Mouse (Mus musculus): ENCODE measurements around the gene Ttc22. TPM values are rescaled to one million over a fixed set of nuclear protein-coding genes. Genes with fewer than 3 reads are reported as not detected.

The Ttc22 gene
- total and polyA plus RNA-seq, 2 experiments: 0.09 TPM; not detected in 1

GRCm38 (mm10) chr4:106688636-106689296 is 66.5 kb downstream of the Ttc22 start:
- Histone ChIP-seq H3K36me3 (ENCODE audit: control insufficient read depth, insufficient read depth, low read length) (no peaks in the 10 kb centered on the region), H3K9ac (ENCODE audit: low read depth, low read length) (no peak overlapping the region), H3K4me3 (ENCODE audit: insufficient read depth, low read depth, low read length) (no peak overlapping the region), H3K4me1 (ENCODE audit: control insufficient read depth, insufficient read depth, low read length) (no peaks in the 10 kb centered on the region), H3K79me2 (ENCODE audit: control insufficient read depth, insufficient read depth, low read length) (no peaks in the 10 kb centered on the region), H3K27ac (replicated peaks; ENCODE audit: insufficient read depth, low read depth, low read length) (peak overlapping the region; percentile 33; the same call in 1 of the 2 replicates), H3K27me3 (ENCODE audit: control insufficient read depth, insufficient read depth, low read length) (no peaks in the 10 kb centered on the region)
- 51% methylated on average over 3 of the region's 3 CpGs for WGBS
- no peak for TF ChIP-seq CTCF (IDR thresholded peaks at IDR 0.05; ENCODE audit: low read depth, low read length)
- no peak for TF ChIP-seq POLR2A (IDR thresholded peaks at IDR 0.05; ENCODE audit: extremely low read depth, insufficient read depth, low read length)
- DNase-seq (ENCODE audit: extremely low read depth, low read depth, low spot score): peak; percentile 14

Other genes starting within 250 kb of the Ttc22 start
- gene Pcsk9, start 158.1 kb upstream of the Ttc22 start, total RNA-seq (2014; rRNA removed): 35.9 and 55.0 TPM in 2 replicates
- 60.8 and 88.2 TPM in 2 replicates for gene Pcsk9, start 158.1 kb upstream of the Ttc22 start, polyA plus RNA-seq (2012; rRNA removed)
- gene Bsnd, start 130.1 kb upstream of the Ttc22 start, total RNA-seq (2014; rRNA removed): not detected in 2 replicates
- gene Bsnd, start 130.1 kb upstream of the Ttc22 start, polyA plus RNA-seq (2012; rRNA removed): not detected in 2 replicates
- gene Dhcr24, start 61.4 kb upstream of the Ttc22 start, total RNA-seq (2014; rRNA removed): 253 and 456 TPM in 2 replicates
- 676 and 851 TPM in 2 replicates for gene Dhcr24, start 61.4 kb upstream of the Ttc22 start, polyA plus RNA-seq (2012; rRNA removed)
- not detected in 2 replicates for gene Lexm, start 5.2 kb upstream of the Ttc22 start, total RNA-seq (2014; rRNA removed)
- gene Lexm, start 5.2 kb upstream of the Ttc22 start, polyA plus RNA-seq (2012; rRNA removed): not detected in 2 replicates
- gene Pars2, start 28.6 kb downstream of the Ttc22 start, total RNA-seq (2014; rRNA removed): 2.5 and 4.6 TPM in 2 replicates
- 4.1 and 5.4 TPM in 2 replicates for gene Pars2, start 28.6 kb downstream of the Ttc22 start, polyA plus RNA-seq (2012; rRNA removed)
- gene Ttc4, start 56.5 kb downstream of the Ttc22 start, total RNA-seq (2014; rRNA removed): 22.4 and 23.4 TPM in 2 replicates
- 21.2 and 24.2 TPM in 2 replicates for gene Ttc4, start 56.5 kb downstream of the Ttc22 start, polyA plus RNA-seq (2012; rRNA removed)
- gene Mroh7, start 108.5 kb downstream of the Ttc22 start, total RNA-seq (2014; rRNA removed): under 0.01 and 0.27 TPM in 2 replicates
- gene Mroh7, start 108.5 kb downstream of the Ttc22 start, polyA plus RNA-seq (2012; rRNA removed): 0.27 and 0.69 TPM in 2 replicates
- 0.07 TPM in 1 of 2 replicates, not detected in the other for gene Fam151a, start 111.5 kb downstream of the Ttc22 start, total RNA-seq (2014; rRNA removed)
- not detected in 2 replicates for gene Fam151a, start 111.5 kb downstream of the Ttc22 start, polyA plus RNA-seq (2012; rRNA removed)
- gene Acot11, start 182.6 kb downstream of the Ttc22 start, total RNA-seq (2014; rRNA removed): 1.8 and 4.8 TPM in 2 replicates
- gene Acot11, start 182.6 kb downstream of the Ttc22 start, polyA plus RNA-seq (2012; rRNA removed): 6.3 and 14.3 TPM in 2 replicates